Mouse (Mus musculus) liver, embryonic 16.5 days (tissue): ENCODE results near the gene Lhpp. TPM values are rescaled to one million over a fixed set of nuclear protein-coding genes. Genes with fewer than 3 reads are reported as not detected.

Experiments
- ATAC-seq: fragments of 200-750 bp; cut with Nextera tagmentation; 2 replicates; pipeline ENCODE4 v1.8.0; 2017; ENCODE audit warnings: low read depth, mild to moderate bottlenecking, moderate number of reproducible peaks, moderate library complexity
- H3K27ac ChIP-seq: fragments of 300-500 bp; sonication (generic); 2 replicates; pipeline ENCODE4 v1.5.1; 2014; ENCODE audit warnings: mild to moderate bottlenecking, low read length
- H3K27me3 ChIP-seq: fragments of 300-500 bp; sonication (generic); 2 replicates; pipeline ENCODE4 v1.6.1; 2014; ENCODE audit warnings: low read depth, low read length, mixed read lengths; ENCODE audit not compliant: control insufficient read depth, insufficient read depth
- H3K36me3 ChIP-seq: fragments of 300-500 bp; sonication (generic); 2 replicates; pipeline ENCODE4 v1.6.1; 2014; ENCODE audit warnings: mild to moderate bottlenecking; ENCODE audit not compliant: control insufficient read depth, insufficient read depth
- H3K4me1 ChIP-seq: fragments of 300-500 bp; sonication (generic); 2 replicates; pipeline ENCODE4 v1.6.1; 2014; ENCODE audit warnings: low read depth, low read length, mixed read lengths; ENCODE audit not compliant: control insufficient read depth
- H3K4me2 ChIP-seq: fragments of 300-500 bp; sonication (generic); 2 replicates; pipeline ENCODE4 v1.6.1; 2014; ENCODE audit warnings: low read depth, low read length, mixed read lengths
- H3K4me3 ChIP-seq: fragments of 300-500 bp; sonication (generic); 2 replicates; pipeline ENCODE4 v1.5.1; 2014; ENCODE audit warnings: low read depth, mild to moderate bottlenecking, low read length
- H3K9ac ChIP-seq: fragments of 300-500 bp; sonication (generic); 2 replicates; pipeline ENCODE4 v1.6.1; 2014; ENCODE audit warnings: low read depth, low read length
- H3K9me3 ChIP-seq: fragments of 300-500 bp; sonication (generic); replicated peaks from 2 replicates; pipeline ENCODE4 v1.6.1; 2016; ENCODE audit warnings: low read length; ENCODE audit not compliant: control insufficient read depth
- WGBS: fragments of 180-500 bp; shearing (Covaris S2); extraction: QIAGEN DNeasy Blood & Tissue Kit; methylation state at CpG from one replicate; pipeline ENCODE4 v1.1.7; 2014; ENCODE audit not compliant: insufficient replicate concordance; 5-methylcytosine and 5-hydroxymethylcytosine counted together
- polyA plus RNA-seq: library from polyadenylated mRNA; unstranded; fragments of >200 nt; fragmentation: Nextera tagmentation; extraction: Ambion mirVana; gene quantifications from 2 replicates; pipeline ENCODE4 v1.2.1, GENCODE M21; 2015

The Lhpp gene
- polyA plus RNA-seq, 1 experiment from 2014 or later, result 4.0 TPM

DNA sequence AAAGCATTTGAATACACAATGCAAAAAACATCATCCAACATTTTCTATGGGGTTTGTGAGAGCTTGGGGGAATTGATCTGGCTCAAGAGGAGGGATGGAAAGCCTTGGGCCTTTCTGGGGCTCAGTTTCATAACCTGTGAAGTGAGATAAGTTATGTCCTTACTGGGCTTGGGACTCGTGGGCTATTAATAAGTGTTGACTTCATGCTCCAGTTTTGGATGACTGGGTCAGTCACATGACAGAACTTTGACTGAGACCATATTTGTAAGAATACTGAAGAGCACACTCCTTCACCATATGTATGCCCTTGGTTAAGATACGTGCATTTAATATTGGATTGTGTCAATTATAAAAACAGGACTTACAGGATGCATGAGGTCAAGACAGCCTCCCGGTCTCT lies 17.0 kb downstream of the Lhpp start:
- H3K27me3 ChIP-seq, result no peaks in the 10 kb centered on the region
- H3K9ac ChIP-seq, result no peak overlapping the region
- no peaks in the 10 kb centered on the region for H3K9me3 ChIP-seq
- no peaks in the 10 kb centered on the region for H3K36me3 ChIP-seq
- 55% methylated on average over 3 of the region's 3 CpGs for WGBS
- no peak for ATAC-seq
- H3K4me2 ChIP-seq, result no peak overlapping the region
- H3K4me3 ChIP-seq, result no peak overlapping the region
- no peaks in the 10 kb centered on the region for H3K4me1 ChIP-seq
- no peak overlapping the region for H3K27ac ChIP-seq

DNA sequence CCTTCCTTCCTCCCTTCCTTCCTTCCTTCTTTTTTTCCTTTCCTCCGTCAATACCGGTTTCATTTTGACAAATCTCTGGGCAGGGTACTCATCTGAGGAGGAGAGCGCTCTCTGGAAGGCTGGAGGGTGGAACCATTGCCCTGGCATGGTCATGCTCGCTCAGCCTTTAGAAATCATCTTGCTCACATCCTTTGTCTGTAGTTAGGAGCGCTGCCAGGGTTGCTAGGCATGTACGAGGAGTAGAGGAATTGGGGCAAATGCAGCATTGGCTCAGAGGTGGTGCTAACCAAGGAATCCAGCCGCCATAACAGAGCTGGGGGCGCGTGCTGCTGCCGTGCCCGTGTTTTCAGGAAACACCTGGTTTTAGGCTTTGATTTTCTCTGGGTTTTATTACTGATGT lies 20.9 kb downstream of the Lhpp start:
- Histone ChIP-seq H3K4me1 (no peaks in the 10 kb centered on the region), H3K27ac (no peak overlapping the region), H3K4me3 (no peak overlapping the region), H3K9me3 (no peaks in the 10 kb centered on the region), H3K27me3 (no peaks in the 10 kb centered on the region), H3K9ac (no peak overlapping the region), H3K36me3 (no peaks in the 10 kb centered on the region), H3K4me2 (no peak overlapping the region)
- WGBS, result 73% methylated on average over 11 of the region's 11 CpGs
- no peak for ATAC-seq

DNA sequence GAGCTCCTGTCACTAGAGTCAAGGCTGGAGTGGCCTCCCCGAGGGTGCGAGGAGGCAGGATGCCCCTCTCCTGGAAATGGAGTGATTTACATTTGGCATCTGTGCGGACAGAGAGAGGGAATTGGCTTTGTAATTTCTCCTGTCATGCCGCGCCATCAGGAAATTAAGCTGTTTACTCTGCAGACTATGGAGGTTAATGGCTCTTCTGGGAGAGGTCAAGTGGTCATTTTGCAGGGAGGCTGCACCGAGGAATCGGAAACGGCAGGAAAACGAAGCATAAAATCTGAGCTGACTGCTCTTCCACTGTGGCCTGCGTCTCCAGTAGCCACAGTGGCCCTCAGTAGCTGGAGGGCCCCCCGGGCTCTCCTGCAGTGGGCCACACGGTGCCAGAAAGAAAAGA lies 26.9 kb downstream of the Lhpp start:
- H3K4me2 ChIP-seq, result no peak overlapping the region
- ATAC-seq, result no peak
- no peaks in the 10 kb centered on the region for H3K4me1 ChIP-seq
- H3K36me3 ChIP-seq, result no peaks in the 10 kb centered on the region
- H3K9ac ChIP-seq, result no peak overlapping the region
- H3K9me3 ChIP-seq, result no peaks in the 10 kb centered on the region
- no peaks in the 10 kb centered on the region for H3K27me3 ChIP-seq
- 53% methylated on average over 12 of the region's 12 CpGs for WGBS
- no peak overlapping the region for H3K27ac ChIP-seq
- no peak overlapping the region for H3K4me3 ChIP-seq

- Histone ChIP-seq H3K9ac (no peak overlapping the region), H3K4me1 (no peaks in the 10 kb centered on the region), H3K4me3 (no peak overlapping the region), H3K4me2 (no peak overlapping the region), H3K36me3 (no peaks in the 10 kb centered on the region), H3K9me3 (no peaks in the 10 kb centered on the region), H3K27me3 (no peaks in the 10 kb centered on the region), H3K27ac (no peak overlapping the region)
- ATAC-seq, result peak; percentile 47
- WGBS, result 60% methylated on average over 12 of the region's 12 CpGs
Measured at GRCm38 (mm10) chr7:132638446-132639087, 28.1 kb downstream of the Lhpp start.

- H3K27ac ChIP-seq, result no peak overlapping the region
- H3K4me1 ChIP-seq, result no peaks in the 10 kb centered on the region
- ATAC-seq, result no peak
- H3K9ac ChIP-seq, result no peak overlapping the region
- WGBS, result 45% methylated on average over 9 of the region's 9 CpGs
- H3K4me2 ChIP-seq, result no peak overlapping the region
- H3K4me3 ChIP-seq, result no peak overlapping the region
- no peaks in the 10 kb centered on the region for H3K36me3 ChIP-seq
- no peaks in the 10 kb centered on the region for H3K27me3 ChIP-seq
- no peaks in the 10 kb centered on the region for H3K9me3 ChIP-seq
Measured at GRCm38 (mm10) chr7:132640946-132641345, 30.5 kb downstream of the Lhpp start.

GRCm38 (mm10) chr7:132641606-132642005 lies 31.2 kb downstream of the Lhpp start:
- Histone ChIP-seq H3K9ac (no peak overlapping the region), H3K9me3 (no peaks in the 10 kb centered on the region), H3K27me3 (no peaks in the 10 kb centered on the region), H3K4me2 (no peak overlapping the region), H3K27ac (no peak overlapping the region), H3K36me3 (no peaks in the 10 kb centered on the region), H3K4me1 (no peaks in the 10 kb centered on the region), H3K4me3 (no peak overlapping the region)
- WGBS, result 61% methylated on average over 1 of the region's 1 CpGs
- no peak for ATAC-seq

DNA sequence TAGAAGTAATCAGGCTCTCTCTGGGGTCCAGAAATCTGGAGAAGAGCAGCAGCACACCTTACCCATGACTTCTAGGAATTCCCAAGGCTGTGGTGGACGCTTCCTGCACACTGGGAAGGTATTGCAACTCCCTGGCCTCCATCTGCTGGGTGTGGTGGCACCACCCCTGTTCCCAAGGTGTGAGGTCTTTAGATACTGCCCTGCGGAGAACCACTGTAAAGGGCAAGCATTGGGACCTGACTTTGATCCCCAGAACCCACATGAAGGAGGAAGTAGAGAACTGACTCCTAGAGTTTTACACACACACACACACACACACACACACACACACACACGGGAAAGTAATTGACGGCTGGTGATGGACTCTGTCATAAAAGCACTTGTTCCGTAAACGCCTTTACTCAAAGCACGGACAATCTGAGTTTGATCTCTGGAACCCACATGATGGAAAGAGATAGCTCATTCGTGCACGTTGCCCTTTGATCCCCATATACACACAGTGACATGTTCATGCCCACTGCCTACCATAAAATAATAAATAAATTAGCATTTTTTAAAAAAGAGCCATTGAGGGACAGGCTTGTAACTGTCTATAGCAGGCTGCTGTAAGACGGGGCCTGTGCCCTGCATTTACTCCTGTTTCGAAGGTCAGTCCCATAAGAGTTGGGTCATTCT lies 34.3 kb downstream of the Lhpp start:
- no peaks in the 10 kb centered on the region for H3K4me1 ChIP-seq
- no peak overlapping the region for H3K27ac ChIP-seq
- no peak overlapping the region for H3K4me2 ChIP-seq
- no peak for ATAC-seq
- H3K9me3 ChIP-seq, result no peaks in the 10 kb centered on the region
- WGBS, result 68% methylated on average over 11 of the region's 11 CpGs
- no peak overlapping the region for H3K9ac ChIP-seq
- no peaks in the 10 kb centered on the region for H3K36me3 ChIP-seq
- H3K4me3 ChIP-seq, result no peak overlapping the region
- no peaks in the 10 kb centered on the region for H3K27me3 ChIP-seq

- H3K4me3 ChIP-seq, result no peak overlapping the region
- H3K4me1 ChIP-seq, result no peaks in the 10 kb centered on the region
- no peaks in the 10 kb centered on the region for H3K9me3 ChIP-seq
- WGBS, result 74% methylated on average over 1 of the region's 1 CpGs
- H3K4me2 ChIP-seq, result no peak overlapping the region
- no peaks in the 10 kb centered on the region for H3K36me3 ChIP-seq
- no peaks in the 10 kb centered on the region for H3K27me3 ChIP-seq
- no peak overlapping the region for H3K27ac ChIP-seq
- no peak overlapping the region for H3K9ac ChIP-seq
- no peak for ATAC-seq
Measured at GRCm38 (mm10) chr7:132646514-132646913, 36.1 kb downstream of the Lhpp start.

GRCm38 (mm10) chr7:132654412-132654811 lies 44.0 kb downstream of the Lhpp start:
- H3K4me2 ChIP-seq, result no peak overlapping the region
- no peaks in the 10 kb centered on the region for H3K27me3 ChIP-seq
- H3K9me3 ChIP-seq, result no peaks in the 10 kb centered on the region
- H3K4me1 ChIP-seq, result peaks cover 6% of the 10 kb centered on the region
- 70% methylated on average over 3 of the region's 3 CpGs for WGBS
- H3K9ac ChIP-seq, result no peak overlapping the region
- ATAC-seq, result no peak
- no peak overlapping the region for H3K4me3 ChIP-seq
- no peaks in the 10 kb centered on the region for H3K36me3 ChIP-seq
- H3K27ac ChIP-seq, result no peak overlapping the region
